ENCODE assay signal across 9 mouse cellular contexts in genomic region chr8:110792574-110793200, GRCm38 (mm10). TPM values are rescaled to one million over a fixed set of nuclear protein-coding genes. Genes with fewer than 3 reads are reported as not detected.
A peak's percentile ranks its signal among the peaks of the same experiment; 100 is the strongest.
DNase-seq lines count a peak whose midpoint lies in the region; ATAC-seq and TF ChIP-seq lines count a peak whose summit lies in the region.
"Had no signal": no experiment of that assay in that cellular context is flagged by ENCODE, and none has a peak within 500 bp of the region (broad histone marks: within the 10 kb centered on the region; RNA-seq: fewer than 3 reads in every experiment).

No protein-coding gene starts in this region.

- TF ChIP-seq CTCF in embryonic fibroblast, embryonic 13.5 days (IDR thresholded peaks at IDR 0.05; ENCODE audit: borderline replicate concordance, insufficient read depth, low read length) = no peak

- H3K27ac ChIP-seq in embryonic fibroblast, embryonic 13.5 days (ENCODE audit: insufficient read depth, low read length) = peak overlapping the region; percentile 83
- no peak overlapping the region for H3K27ac ChIP-seq in midbrain, embryonic 16.5 days (ENCODE audit: low read length)
- H3K27ac ChIP-seq: embryonic facial prominence, embryonic 13.5 days had no signal

- no peaks in the 10 kb centered on the region for H3K36me3 ChIP-seq in midbrain, embryonic 16.5 days (ENCODE audit: control insufficient read depth, insufficient read depth, low read length)
- H3K36me3 ChIP-seq: embryonic facial prominence, embryonic 13.5 days had no signal

- DNase-seq in layer of hippocampus, adult 11-12 months (ENCODE audit: low spot score) = peak; percentile 41
- no peak for DNase-seq in layer of hippocampus, adult 9-10 months (ENCODE audit: low spot score)
- peak; percentile 85 for DNase-seq in kidney, postnatal 14 days
- peak; percentile 71 to 75 for DNase-seq in right cerebral cortex, postnatal 10 days (ENCODE audit: low spot score in 2 of 2)
- DNase-seq in embryo, embryonic 10.5 days (ENCODE audit: low spot score) = no peak
- no peak for DNase-seq in spleen, postnatal 14 days (ENCODE audit: low spot score in 2 of 2)

- peaks cover 2% of the 10 kb centered on the region; the same call in 1 of the 2 replicates for H3K4me1 ChIP-seq in embryonic fibroblast, embryonic 13.5 days (ENCODE audit: control insufficient read depth, insufficient read depth, low read length)
- no peaks in the 10 kb centered on the region for H3K4me1 ChIP-seq in midbrain, embryonic 16.5 days (ENCODE audit: control insufficient read depth, insufficient read depth, low read length)

- no peak for TF ChIP-seq POLR2A in embryonic fibroblast, embryonic 13.5 days (IDR thresholded peaks at IDR 0.05; ENCODE audit: low read depth, low read length)

- H3K9ac ChIP-seq in midbrain, embryonic 16.5 days (ENCODE audit: low read depth, low read length) = no peak overlapping the region
- H3K9ac ChIP-seq: embryonic facial prominence, embryonic 13.5 days had no signal

- no peak overlapping the region for H3K4me3 ChIP-seq in embryonic fibroblast, embryonic 13.5 days (ENCODE audit: insufficient read depth, low read length)
- no peak overlapping the region for H3K4me3 ChIP-seq in midbrain, embryonic 16.5 days (ENCODE audit: low read depth, low read length)
- H3K4me3 ChIP-seq: embryonic facial prominence, embryonic 13.5 days had no signal

- 84% methylated on average over 11 of the region's 11 CpGs for WGBS in midbrain, embryonic 16.5 days

- H3K27me3 ChIP-seq in midbrain, embryonic 16.5 days (ENCODE audit: control insufficient read depth, insufficient read depth, low read depth, low read length) = no peaks in the 10 kb centered on the region
- H3K27me3 ChIP-seq: embryonic facial prominence, embryonic 13.5 days had no signal

- no peak overlapping the region for H3K4me2 ChIP-seq in midbrain, embryonic 16.5 days (ENCODE audit: low read length)
- H3K4me2 ChIP-seq: embryonic facial prominence, embryonic 13.5 days had no signal

- ATAC-seq in midbrain, embryonic 16.5 days = no peak

- H3K9me3 ChIP-seq in midbrain, embryonic 16.5 days (replicated peaks; ENCODE audit: control insufficient read depth, low read length, poor library complexity, severe bottlenecking) = no peaks in the 10 kb centered on the region

RNA-seq across cellular contexts. Expression of gene Il34, which starts 13.0 kb away (rescaled TPM):
- 2.7 and 5.0 TPM in 2 replicates for polyA plus RNA-seq in embryonic fibroblast, embryonic 13.5 days (2011; ENCODE audit: insufficient read length, low read depth, missing spikeins)
- polyA plus RNA-seq in midbrain, embryonic 16.5 days (2015; fragmentation: Nextera tagmentation; extraction: Ambion mirVana) = 6.9 and 7.7 TPM in 2 replicates

RNA-seq across cellular contexts. Expression of gene Cog4, which starts 53.7 kb away (rescaled TPM):
- polyA plus RNA-seq in embryonic fibroblast, embryonic 13.5 days (2011; ENCODE audit: insufficient read length, low read depth, missing spikeins) = 44.9 and 49.1 TPM in 2 replicates
- polyA plus RNA-seq in midbrain, embryonic 16.5 days (2015; fragmentation: Nextera tagmentation; extraction: Ambion mirVana) = 72.1 and 77.4 TPM in 2 replicates

RNA-seq across cellular contexts. Expression of gene Sf3b3, which starts 53.9 kb away (rescaled TPM):
- 113 and 124 TPM in 2 replicates for polyA plus RNA-seq in embryonic fibroblast, embryonic 13.5 days (2011; ENCODE audit: insufficient read length, low read depth, missing spikeins)
- polyA plus RNA-seq in midbrain, embryonic 16.5 days (2015; fragmentation: Nextera tagmentation; extraction: Ambion mirVana) = 92.3 and 96.1 TPM in 2 replicates

Comparison
In these comparisons a context has a peak if more than half of its experiments do, and no peak if none do; other contexts are left out.
1. DNase-seq: peak in layer of hippocampus, adult 11-12 months (single experiment), kidney, postnatal 14 days (single experiment) and right cerebral cortex, postnatal 10 days (2 of 2); none in layer of hippocampus, adult 9-10 months (single experiment), embryo, embryonic 10.5 days (single experiment) and spleen, postnatal 14 days (0 of 2).